Mouse (Mus musculus) myocyte (in vitro differentiated cells): ENCODE measurements around the gene Inip.

Experiments used
- REST ChIP-seq: IDR thresholded peaks from one replicate; pipeline ENCODE4 v1.6.1; 2011; ENCODE audit warnings: mild to moderate bottlenecking, control low read depth, moderate library complexity; ENCODE audit not compliant: insufficient read depth, insufficient read length
- SRF ChIP-seq: IDR thresholded peaks from one replicate; pipeline ENCODE4 v1.6.1; 2011; ENCODE audit warnings: low read depth; ENCODE audit not compliant: control insufficient read depth, insufficient read length
- TCF3 ChIP-seq: IDR thresholded peaks from one replicate; pipeline ENCODE4 v1.6.1; 2011; ENCODE audit warnings: low read depth, control low read depth; ENCODE audit not compliant: insufficient read length

GRCm38 (mm10) chr4:59801489-59801888 lies at the start of gene Inip:
- TF ChIP-seq REST (no peak), TCF3 (no peak), SRF (no peak)
